Mouse (Mus musculus): ENCODE measurements around the gene Mfsd4b1. TPM values are rescaled to one million over a fixed set of nuclear protein-coding genes. Genes with fewer than 3 reads are reported as not detected.

The Mfsd4b1 gene
- polyA plus RNA-seq, 1 experiment from 2014 or later = 0.56 TPM

DNA sequence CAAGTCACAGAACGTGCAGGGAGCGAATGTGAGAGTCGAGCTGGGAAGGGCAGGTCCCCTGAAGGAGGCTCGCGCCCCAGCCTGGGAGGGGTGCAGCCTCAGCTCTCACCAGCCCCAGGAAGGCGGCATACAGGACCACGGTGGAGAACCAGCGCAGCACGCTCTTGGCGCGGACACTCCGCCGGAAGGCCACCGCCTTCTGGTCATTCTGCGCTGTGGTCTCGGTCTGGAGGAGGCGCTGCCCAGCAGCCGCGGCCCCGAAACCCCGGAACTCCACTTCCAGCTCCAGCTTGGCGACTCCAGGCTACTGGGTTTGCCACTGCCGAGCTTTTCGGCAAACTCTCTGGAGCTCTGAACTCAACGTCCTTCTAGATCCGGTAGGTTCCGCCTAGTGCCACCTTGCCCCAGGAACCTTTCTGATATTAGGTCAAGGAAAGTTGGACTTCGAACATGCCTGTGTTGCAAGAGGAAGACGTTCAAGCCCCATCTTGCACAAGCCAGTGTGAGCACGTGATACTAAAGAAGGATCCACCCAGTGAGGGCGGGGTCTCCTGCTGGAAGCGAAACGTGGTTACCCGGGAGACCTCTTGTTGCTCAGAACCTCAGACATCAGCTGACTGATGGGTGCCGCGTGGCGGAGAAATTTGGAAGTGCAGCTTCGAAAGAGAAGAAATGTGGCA, 65.2 kb downstream of the Mfsd4b1 start, which contains the start of gene Mfsd4b3:
Mfsd4b3 (minus strand) TSS at position 393 of the 680 bp plus-strand sequence.
- ATAC-seq (ENCODE audit: low read depth) = peak; percentile 96
- under 1% methylated on average over 38 of the region's 38 CpGs for WGBS (ENCODE audit: insufficient replicate concordance)

GRCm38 (mm10) chr10:39958266-39958665, 66.8 kb downstream of the Mfsd4b1 start:
- Histone ChIP-seq H3K4me2 (no peak overlapping the region), H3K27ac (no peak overlapping the region), H3K27me3 (0 out of 2 replicates have a peak, but pooled peaks cover 4% of the 10 kb centered on the region), H3K9ac (no peak overlapping the region), H3K9me3 (replicated peaks) (no peaks in the 10 kb centered on the region), H3K36me3 (no peaks in the 10 kb centered on the region), H3K4me3 (replicated peaks) (no peak overlapping the region), H3K4me1 (replicated peaks) (peaks cover 16% of the 10 kb centered on the region)
- WGBS (ENCODE audit: insufficient replicate concordance) = 59% methylated on average over 4 of the region's 4 CpGs
- DNase-seq (no peak), ATAC-seq (ENCODE audit: low read depth) (no peak)

More for the DNA sequence above, 65.2 kb downstream of the Mfsd4b1 start, which contains the start of gene Mfsd4b3:
- Histone ChIP-seq H3K4me1 (replicated peaks) (peaks cover 16% of the 10 kb centered on the region), H3K9me3 (replicated peaks) (no peaks in the 10 kb centered on the region), H3K4me2 (peak within 1 kb of the TSS; percentile 83), H3K4me3 (replicated peaks) (peak within 1 kb of the TSS; percentile 62), H3K36me3 (no peaks in the 10 kb centered on the region), H3K9ac (peak within 1 kb of the TSS; percentile 65), H3K27me3 (0 out of 2 replicates have a peak, but pooled peaks cover 4% of the 10 kb centered on the region), H3K27ac (peak within 1 kb of the TSS; percentile 59)
- DNase-seq = peak; percentile 89

- no peaks in the 10 kb centered on the region for H3K36me3 ChIP-seq
- 0 out of 2 replicates have a peak, but pooled peaks cover 4% of the 10 kb centered on the region for H3K27me3 ChIP-seq
- no peak for ATAC-seq (ENCODE audit: low read depth)
- no peak overlapping the region for H3K4me2 ChIP-seq
- no peak overlapping the region for H3K27ac ChIP-seq
- peaks cover 16% of the 10 kb centered on the region for H3K4me1 ChIP-seq (replicated peaks)
- DNase-seq = no peak
- H3K4me3 ChIP-seq (replicated peaks) = no peak overlapping the region
- 45% methylated on average over 2 of the region's 2 CpGs for whole genome bisulfite sequencing (ENCODE audit: insufficient replicate concordance)
- H3K9me3 ChIP-seq (replicated peaks) = no peaks in the 10 kb centered on the region
- H3K9ac ChIP-seq = no peak overlapping the region
Observed at GRCm38 (mm10) chr10:39956340-39956878, 68.7 kb downstream of the Mfsd4b1 start.

GRCm38 (mm10) chr10:39955163-39955562, 69.9 kb downstream of the Mfsd4b1 start:
- no peaks in the 10 kb centered on the region for H3K9me3 ChIP-seq (replicated peaks)
- H3K4me1 ChIP-seq (replicated peaks) = peaks cover 12% of the 10 kb centered on the region
- 0 out of 2 replicates have a peak, but pooled peaks cover 4% of the 10 kb centered on the region for H3K27me3 ChIP-seq
- no peak overlapping the region for H3K27ac ChIP-seq
- H3K9ac ChIP-seq = no peak overlapping the region
- no peak overlapping the region for H3K4me2 ChIP-seq
- no peak for ATAC-seq (ENCODE audit: low read depth)
- no peak for DNase-seq
- no peak overlapping the region for H3K4me3 ChIP-seq (replicated peaks)
- H3K36me3 ChIP-seq = no peaks in the 10 kb centered on the region
- WGBS (ENCODE audit: insufficient replicate concordance) = 65% methylated on average over 2 of the region's 2 CpGs

Other genes with a start within 250 kb of the Mfsd4b1 start
- gene Mfsd4b4, start 126.0 kb downstream of the Mfsd4b1 start, polyA plus RNA-seq (2015; fragmentation: Nextera tagmentation; extraction: Ambion mirVana) = 1.3 and 1.6 TPM in 2 replicates
- not detected in 2 replicates for gene Mfsd4b2, start 98.3 kb downstream of the Mfsd4b1 start, polyA plus RNA-seq (2015; fragmentation: Nextera tagmentation; extraction: Ambion mirVana)
- gene Mfsd4b3, start 65.1 kb downstream of the Mfsd4b1 start, polyA plus RNA-seq (2015; fragmentation: Nextera tagmentation; extraction: Ambion mirVana) = 1.3 and 1.4 TPM in 2 replicates
- gene Mfsd4b5, start 38.6 kb downstream of the Mfsd4b1 start, polyA plus RNA-seq (2015; fragmentation: Nextera tagmentation; extraction: Ambion mirVana) = 0.03 and 0.08 TPM in 2 replicates
- 75.1 and 80.8 TPM in 2 replicates for gene Slc16a10, start 117.0 kb upstream of the Mfsd4b1 start, polyA plus RNA-seq (2015; fragmentation: Nextera tagmentation; extraction: Ambion mirVana)
- gene Rpf2, start 221.8 kb upstream of the Mfsd4b1 start, polyA plus RNA-seq (2015; fragmentation: Nextera tagmentation; extraction: Ambion mirVana) = 61.4 and 74.1 TPM in 2 replicates
- 48.5 and 53.9 TPM in 2 replicates for gene Gtf3c6, start 232.8 kb upstream of the Mfsd4b1 start, polyA plus RNA-seq (2015; fragmentation: Nextera tagmentation; extraction: Ambion mirVana)

Measured in liver, embryonic 13.5 days (tissue).